Mouse (Mus musculus) heart, embryonic 16.5 days (tissue): ENCODE measurements at regions not wholly inside any gene's neighbourhood (a gene's known extent, or its start where the extent isn't known, plus 50 kb on each side); places are given as distances from the start of the nearest gene placed in this dataset.

ENCODE experiments used
- ATAC-seq: fragments of 200-750 bp; cut with Nextera tagmentation; replicated peaks from 2 replicates; pipeline ENCODE4 v1.8.0; 2017; ENCODE audit warnings: moderate number of reproducible peaks; ENCODE audit not compliant: insufficient read depth, low FRiP score; ENCODE audit errors: extremely low read depth
- H3K27ac ChIP-seq: fragments of 300-500 bp; sonication (generic); 2 replicates; pipeline ENCODE4 v1.5.1; 2014; ENCODE audit warnings: mild to moderate bottlenecking, low read length, control low read depth, moderate library complexity
- H3K27me3 ChIP-seq: fragments of 300-500 bp; sonication (generic); 2 replicates; pipeline ENCODE4 v1.6.1; 2014; ENCODE audit warnings: low read length, mixed read lengths; ENCODE audit not compliant: control insufficient read depth, insufficient read depth
- H3K36me3 ChIP-seq: fragments of 300-500 bp; sonication (generic); 2 replicates; pipeline ENCODE4 v1.6.1; 2014; ENCODE audit not compliant: control insufficient read depth, insufficient read depth
- H3K4me1 ChIP-seq: fragments of 300-500 bp; sonication (generic); 2 replicates; pipeline ENCODE4 v1.6.1; 2014; ENCODE audit warnings: low read length, mixed read lengths; ENCODE audit not compliant: control insufficient read depth, insufficient read depth
- H3K4me2 ChIP-seq: fragments of 300-500 bp; sonication (generic); 2 replicates; pipeline ENCODE4 v1.6.1; 2014; ENCODE audit warnings: low read depth, mild to moderate bottlenecking, control low read depth, low read length
- H3K4me3 ChIP-seq: fragments of 300-500 bp; sonication (generic); 2 replicates; pipeline ENCODE4 v1.5.1; 2014; ENCODE audit warnings: mild to moderate bottlenecking, control low read depth, low read length
- H3K9ac ChIP-seq: fragments of 300-500 bp; sonication (generic); 2 replicates; pipeline ENCODE4 v1.6.1; 2014; ENCODE audit warnings: low read length, control low read depth
- H3K9me3 ChIP-seq: fragments of 300-500 bp; sonication (generic); replicated peaks from 2 replicates; pipeline ENCODE4 v1.6.1; 2016; ENCODE audit warnings: low read length; ENCODE audit not compliant: control insufficient read depth
- WGBS: fragments of 180-500 bp; shearing (Covaris S2); extraction: QIAGEN DNeasy Blood & Tissue Kit; methylation state at CpG from one replicate; pipeline ENCODE4 v1.1.7; 2014; 5-methylcytosine and 5-hydroxymethylcytosine counted together

GRCm38 (mm10) chr12:28922236-28922635, 170.6 kb downstream of the Eipr1 start:
- Histone ChIP-seq H3K9ac (no peak overlapping the region), H3K36me3 (no peaks in the 10 kb centered on the region), H3K27me3 (no peaks in the 10 kb centered on the region), H3K9me3 (no peaks in the 10 kb centered on the region), H3K4me2 (no peak overlapping the region), H3K27ac (no peak overlapping the region), H3K4me3 (no peak overlapping the region), H3K4me1 (peaks cover 5% of the 10 kb centered on the region)
- 80% methylated on average over 2 of the region's 2 CpGs for WGBS
- ATAC-seq = no peak

GRCm38 (mm10) chr12:28925206-28925605, 173.6 kb downstream of the Eipr1 start:
- H3K27ac ChIP-seq = no peak overlapping the region
- H3K27me3 ChIP-seq = no peaks in the 10 kb centered on the region
- H3K36me3 ChIP-seq = no peaks in the 10 kb centered on the region
- H3K9me3 ChIP-seq = no peaks in the 10 kb centered on the region
- 37% methylated on average over 4 of the region's 4 CpGs for WGBS
- H3K9ac ChIP-seq = no peak overlapping the region
- H3K4me2 ChIP-seq = no peak overlapping the region
- H3K4me1 ChIP-seq = peaks cover 5% of the 10 kb centered on the region
- ATAC-seq = peak; percentile 60; the same call in 1 of the 2 replicates
- no peak overlapping the region for H3K4me3 ChIP-seq

- Histone ChIP-seq H3K4me2 (no peak overlapping the region), H3K9ac (no peak overlapping the region), H3K4me1 (0 out of 2 replicates have a peak, but pooled peaks cover 2% of the 10 kb centered on the region), H3K27me3 (no peaks in the 10 kb centered on the region), H3K9me3 (no peaks in the 10 kb centered on the region), H3K27ac (no peak overlapping the region), H3K4me3 (no peak overlapping the region), H3K36me3 (no peaks in the 10 kb centered on the region)
- WGBS = 46% methylated on average over 7 of the region's 7 CpGs
- ATAC-seq = no peak
Observed at GRCm38 (mm10) chr12:28939936-28940335, 188.3 kb downstream of the Eipr1 start.

- no peak overlapping the region for H3K4me2 ChIP-seq
- no peaks in the 10 kb centered on the region for H3K36me3 ChIP-seq
- ATAC-seq = no peak
- WGBS = 66% methylated on average over 9 of the region's 9 CpGs
- H3K27me3 ChIP-seq = no peaks in the 10 kb centered on the region
- no peak overlapping the region for H3K4me3 ChIP-seq
- no peak overlapping the region for H3K9ac ChIP-seq
- H3K4me1 ChIP-seq = no peaks in the 10 kb centered on the region
- H3K27ac ChIP-seq = no peak overlapping the region
- peaks cover 10% of the 10 kb centered on the region for H3K9me3 ChIP-seq
Observed at GRCm38 (mm10) chr12:28948889-28949288, 197.3 kb downstream of the Eipr1 start.

- H3K4me1 ChIP-seq = no peaks in the 10 kb centered on the region
- H3K9ac ChIP-seq = no peak overlapping the region
- H3K36me3 ChIP-seq = no peaks in the 10 kb centered on the region
- no peaks in the 10 kb centered on the region for H3K27me3 ChIP-seq
- no peak overlapping the region for H3K27ac ChIP-seq
- ATAC-seq = no peak
- H3K4me3 ChIP-seq = no peak overlapping the region
- WGBS = 76% methylated on average over 10 of the region's 10 CpGs
- H3K9me3 ChIP-seq = peaks cover 10% of the 10 kb centered on the region
- no peak overlapping the region for H3K4me2 ChIP-seq
Observed at GRCm38 (mm10) chr12:28949307-28949706, 197.7 kb downstream of the Eipr1 start.

- no peak overlapping the region for H3K9ac ChIP-seq
- H3K27ac ChIP-seq = no peak overlapping the region
- 66% methylated on average over 1 of the region's 1 CpGs for WGBS
- H3K36me3 ChIP-seq = no peaks in the 10 kb centered on the region
- H3K27me3 ChIP-seq = no peaks in the 10 kb centered on the region
- ATAC-seq = no peak
- peaks cover 10% of the 10 kb centered on the region for H3K9me3 ChIP-seq
- no peak overlapping the region for H3K4me2 ChIP-seq
- no peaks in the 10 kb centered on the region for H3K4me1 ChIP-seq
- H3K4me3 ChIP-seq = no peak overlapping the region
Observed at GRCm38 (mm10) chr12:28957155-28957554, 205.6 kb downstream of the Eipr1 start.

GRCm38 (mm10) chr12:28958661-28959060, 207.1 kb downstream of the Eipr1 start:
- Histone ChIP-seq H3K4me3 (no peak overlapping the region), H3K4me2 (no peak overlapping the region), H3K4me1 (no peaks in the 10 kb centered on the region), H3K9me3 (no peaks in the 10 kb centered on the region; the same call in 1 of the 2 replicates), H3K27ac (no peak overlapping the region), H3K9ac (no peak overlapping the region), H3K27me3 (no peaks in the 10 kb centered on the region), H3K36me3 (no peaks in the 10 kb centered on the region)
- 56% methylated on average over 1 of the region's 1 CpGs for WGBS
- ATAC-seq = no peak

- no peaks in the 10 kb centered on the region for H3K4me1 ChIP-seq
- H3K4me2 ChIP-seq = no peak overlapping the region
- H3K27me3 ChIP-seq = no peaks in the 10 kb centered on the region
- H3K36me3 ChIP-seq = no peaks in the 10 kb centered on the region
- H3K27ac ChIP-seq = no peak overlapping the region
- 67% methylated on average over 2 of the region's 2 CpGs for WGBS
- no peak overlapping the region for H3K9ac ChIP-seq
- no peaks in the 10 kb centered on the region; the same call in 1 of the 2 replicates for H3K9me3 ChIP-seq
- H3K4me3 ChIP-seq = no peak overlapping the region
- no peak for ATAC-seq
Observed at GRCm38 (mm10) chr12:28969671-28970379, 218.2 kb downstream of the Eipr1 start.

GRCm38 (mm10) chr12:28974571-28975041, 223.0 kb downstream of the Eipr1 start:
- H3K27ac ChIP-seq = no peak overlapping the region
- no peaks in the 10 kb centered on the region; the same call in 1 of the 2 replicates for H3K9me3 ChIP-seq
- no peak overlapping the region for H3K4me2 ChIP-seq
- WGBS = 74% methylated on average over 6 of the region's 6 CpGs
- no peaks in the 10 kb centered on the region for H3K36me3 ChIP-seq
- H3K27me3 ChIP-seq = no peaks in the 10 kb centered on the region
- no peak overlapping the region for H3K9ac ChIP-seq
- no peaks in the 10 kb centered on the region for H3K4me1 ChIP-seq
- no peak overlapping the region for H3K4me3 ChIP-seq
- no peak for ATAC-seq
